Mouse (Mus musculus): Measurements from ENCODE around the gene Gm49345. TPM values are rescaled to one million over a fixed set of nuclear protein-coding genes. Genes with fewer than 3 reads are reported as not detected.
"Not testable (repeated sequence)": the region's sequence is repeated elsewhere in the genome, so short reads cannot be mapped to it uniquely, and the experiment has no call there.

The Gm49345 gene
- total RNA-seq (2021) (1 to 10 TPM in 1 of 2 experiments, under 1 TPM in 1; 0.50 to 1.4 TPM), polyA plus RNA-seq (2012; rRNA removed) (0.32 TPM in 1 of 2 replicates, not detected in the other)
- long read RNA-seq: 0 reads

DNA sequence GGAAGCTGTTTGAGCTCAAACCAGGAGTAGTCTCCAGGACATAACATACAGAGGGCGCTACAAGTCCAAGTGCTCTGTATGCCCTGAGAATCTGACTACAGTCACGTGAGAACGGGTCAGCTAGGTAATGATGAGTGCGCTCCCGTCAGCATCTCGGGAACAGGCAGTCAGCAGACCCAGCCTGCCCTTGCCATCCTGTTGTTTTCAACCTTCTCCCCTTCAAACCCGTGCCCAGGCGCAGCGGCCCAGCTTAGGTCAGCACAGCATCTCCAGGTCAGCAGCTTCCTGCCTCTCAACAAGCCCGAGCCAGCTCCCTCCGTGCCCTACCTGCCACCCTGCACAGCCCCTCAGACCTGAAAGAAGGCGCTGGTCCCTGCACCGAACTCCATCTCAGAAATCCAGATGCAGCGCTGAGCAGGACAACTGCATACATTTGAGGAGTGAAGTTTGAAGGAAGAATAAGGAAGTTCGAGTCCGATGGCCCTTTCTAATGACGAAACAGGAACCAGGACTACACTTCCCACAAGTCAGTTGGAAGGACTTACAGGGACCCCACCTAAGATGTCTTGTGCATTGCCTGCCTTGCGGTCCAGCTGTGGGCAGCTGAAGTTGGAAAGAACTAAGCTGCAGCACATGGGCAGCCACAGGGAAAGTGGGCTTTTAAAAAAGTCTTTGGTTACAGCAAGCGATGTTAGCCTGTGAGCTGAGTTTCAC, at the start of gene Gm49345, which contains the start of gene Zfp729a:
Gm49345 (minus strand) TSS at position 476 of the 714 bp plus-strand sequence.
Zfp729a (minus strand) TSS at position 498 of the 714 bp plus-strand sequence.
- H3K4me1 ChIP-seq (ENCODE audit: control insufficient read depth, insufficient read depth, low read length): peaks cover 2% of the 10 kb centered on the region
- peak; percentile 52 for TF ChIP-seq CTCF (IDR thresholded peaks at IDR 0.05)
- peak; percentile 55 for TF ChIP-seq POLR2A (IDR thresholded peaks at IDR 0.05; ENCODE audit: insufficient read depth, low read depth, low read length)
- TF ChIP-seq EP300 (IDR thresholded peaks at IDR 0.05; ENCODE audit: insufficient read depth, low read depth, low read length): no peak; the same call in none of the 2 replicates
- H3K79me2 ChIP-seq (replicated peaks; ENCODE audit: control insufficient read depth, insufficient read depth, low read length): no peaks in the 10 kb centered on the region; the same call in 1 of the 2 replicates
- H3K27ac ChIP-seq: peak within 1 kb of the TSS; percentile 75
- DNase-seq: peak; percentile 86 to 88
- H3K36me3 ChIP-seq (ENCODE audit: control insufficient read depth, insufficient read depth, low read length): no peaks in the 10 kb centered on the region
- peak within 1 kb of the TSS; percentile 76 for H3K4me3 ChIP-seq
- intact Hi-C loops (cut with DNase I): loop anchor here (2.0 to 5.0 kb wide), 5 partner anchors 29 to 510 kb away; partner anchors contain the start of genes Zfp729b and Zfp748
- H3K27me3 ChIP-seq (ENCODE audit: control insufficient read depth, insufficient read depth, low read length): no peaks in the 10 kb centered on the region
- peak within 1 kb of the TSS; percentile 75 for H3K9ac ChIP-seq (ENCODE audit: low read depth, low read length)
- under 1% methylated on average over 19 of the region's 19 CpGs for WGBS

DNA sequence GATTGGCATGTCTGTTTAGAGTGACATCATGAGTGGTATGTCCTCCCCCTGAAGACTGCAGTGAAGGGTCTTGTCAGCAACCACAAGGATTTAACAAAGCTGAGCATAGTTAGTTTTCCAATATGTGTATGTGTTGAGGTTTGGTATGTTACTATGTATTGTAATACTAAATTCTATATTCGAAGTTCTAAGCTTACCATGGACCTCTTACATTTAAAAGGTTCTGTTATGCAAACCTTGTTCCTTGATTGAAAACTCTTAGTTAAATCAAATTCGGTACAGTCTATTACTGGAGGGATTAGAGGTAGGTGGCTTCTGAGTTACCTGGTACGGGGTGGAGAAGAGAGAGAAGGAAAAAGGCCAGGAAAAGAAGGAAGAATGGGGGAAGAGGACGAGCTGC, 49.4 kb upstream of the Gm49345 start, which contains the start of gene Zfp738:
Zfp738 (minus strand) TSS at position 101 of the 400 bp plus-strand sequence.
- no peaks in the 10 kb centered on the region for H3K79me2 ChIP-seq (replicated peaks; ENCODE audit: control insufficient read depth, insufficient read depth, low read length)
- H3K36me3 ChIP-seq (ENCODE audit: control insufficient read depth, insufficient read depth, low read length): no peaks in the 10 kb centered on the region
- no peak within 1 kb of the TSS for H3K27ac ChIP-seq
- no peak within 1 kb of the TSS for H3K4me3 ChIP-seq
- H3K27me3 ChIP-seq (ENCODE audit: control insufficient read depth, insufficient read depth, low read length): no peaks in the 10 kb centered on the region
- no peaks in the 10 kb centered on the region for H3K4me1 ChIP-seq (ENCODE audit: control insufficient read depth, insufficient read depth, low read length)
- 75% methylated on average over 4 of the region's 4 CpGs for WGBS
- H3K9ac ChIP-seq (ENCODE audit: low read depth, low read length): no peak within 1 kb of the TSS
- TF ChIP-seq POLR2A (IDR thresholded peaks at IDR 0.05; ENCODE audit: insufficient read depth, low read depth, low read length) (no peak), EP300 (IDR thresholded peaks at IDR 0.05; ENCODE audit: insufficient read depth, low read depth, low read length) (no peak), CTCF (IDR thresholded peaks at IDR 0.05) (no peak)
- no peak for DNase-seq
- intact Hi-C loops (cut with DNase I): no loop called here

DNA sequence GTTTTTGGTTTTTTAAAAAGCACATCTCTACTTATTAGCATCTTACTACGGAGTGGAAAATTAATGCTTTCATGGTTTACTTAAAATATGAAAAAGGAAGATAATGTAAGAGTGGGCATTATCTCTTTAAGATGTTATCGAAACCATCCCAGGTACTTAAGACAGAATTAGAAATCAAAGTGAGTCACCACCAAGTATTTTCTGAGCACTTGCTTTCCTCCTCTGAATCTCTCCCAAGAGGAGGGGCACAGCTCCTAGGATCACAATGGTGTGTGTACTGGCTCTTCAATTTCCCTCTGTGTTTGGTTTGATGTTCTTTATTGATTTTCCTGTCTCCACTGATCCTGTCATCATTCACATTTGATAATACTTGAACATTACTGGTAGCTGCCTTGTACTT, 46.3 kb upstream of the Gm49345 start:
- not testable (repeated sequence) for DNase-seq

DNA sequence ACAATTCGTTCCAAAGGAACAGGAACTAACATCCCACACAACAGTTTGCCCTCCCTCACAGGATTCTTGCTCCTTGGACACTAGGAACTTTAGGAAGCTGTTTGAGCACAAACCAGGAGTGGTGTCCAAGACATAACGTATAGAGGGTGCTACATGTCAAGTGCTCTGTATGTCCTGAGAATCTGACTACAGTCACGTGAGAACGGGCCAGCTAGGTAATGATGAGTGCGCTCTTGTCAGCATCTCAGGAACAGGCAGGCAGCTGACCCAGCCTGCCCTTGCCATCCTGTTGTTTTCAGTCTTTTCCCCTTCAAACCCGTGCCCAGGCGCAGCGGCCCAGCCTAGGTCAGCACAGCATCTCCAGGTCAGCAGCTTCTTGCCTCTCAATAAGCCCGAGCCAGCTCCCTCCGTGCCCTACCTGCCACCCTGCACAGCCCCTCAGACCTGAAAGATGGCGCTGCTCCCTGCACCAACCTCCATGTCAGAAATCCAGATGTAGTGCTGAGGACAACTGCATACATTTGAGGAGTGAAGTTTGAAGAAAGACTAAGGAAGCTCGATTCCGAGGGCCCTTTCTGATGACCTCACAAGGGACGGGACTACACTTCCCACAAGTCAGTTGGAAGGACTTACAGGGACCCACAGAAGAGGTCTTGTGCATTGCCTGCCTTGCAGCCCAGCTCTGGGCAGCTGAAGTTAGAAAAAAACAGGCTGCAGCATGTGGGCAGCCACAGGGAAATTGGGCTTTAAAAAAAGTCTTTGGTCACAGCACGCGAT, 45.6 kb upstream of the Gm49345 start:
- H3K4me1 ChIP-seq (ENCODE audit: control insufficient read depth, insufficient read depth, low read length); H3K27me3 ChIP-seq (ENCODE audit: control insufficient read depth, insufficient read depth, low read length); H3K79me2 ChIP-seq (replicated peaks; ENCODE audit: control insufficient read depth, insufficient read depth, low read length); H3K36me3 ChIP-seq (ENCODE audit: control insufficient read depth, insufficient read depth, low read length): not testable (repeated sequence)
- intact Hi-C loops (cut with DNase I): loop anchor here (1.0 to 2.0 kb wide), 4 partner anchors 41 to 162 kb away; partner anchors contain the start of genes Zfp273 and Zfp729b
- TF ChIP-seq POLR2A (IDR thresholded peaks at IDR 0.05; ENCODE audit: insufficient read depth, low read depth, low read length): peak; percentile 68; the same call in 1 of the 2 replicates
- 0 out of 2 replicates have a peak, but pooled peaks have one; percentile 56 for TF ChIP-seq EP300 (IDR thresholded peaks at IDR 0.05; ENCODE audit: insufficient read depth, low read depth, low read length)
- Histone ChIP-seq H3K27ac (peak overlapping the region; percentile 80), H3K4me3 (peak overlapping the region; percentile 73), H3K9ac (ENCODE audit: low read depth, low read length) (peak overlapping the region; percentile 62)
- peak; percentile 89 for DNase-seq
- WGBS: 11% methylated on average over 16 of the region's 16 CpGs

More for the DNA sequence above, 46.3 kb upstream of the Gm49345 start:
- 47% methylated on average over 2 of the region's 2 CpGs for WGBS
- not testable (repeated sequence) for H3K4me1 ChIP-seq (ENCODE audit: control insufficient read depth, insufficient read depth, low read length); H3K9ac ChIP-seq (ENCODE audit: low read depth, low read length); H3K36me3 ChIP-seq (ENCODE audit: control insufficient read depth, insufficient read depth, low read length); H3K27me3 ChIP-seq (ENCODE audit: control insufficient read depth, insufficient read depth, low read length); H3K79me2 ChIP-seq (replicated peaks; ENCODE audit: control insufficient read depth, insufficient read depth, low read length)
- H3K4me3 ChIP-seq: peak overlapping the region; percentile 73
- peak overlapping the region; percentile 80 for H3K27ac ChIP-seq
- intact Hi-C loops (cut with DNase I): loop anchor here (1.0 to 2.0 kb wide), 4 partner anchors 40 to 161 kb away; partner anchors contain the start of genes Zfp273 and Zfp729b

DNA sequence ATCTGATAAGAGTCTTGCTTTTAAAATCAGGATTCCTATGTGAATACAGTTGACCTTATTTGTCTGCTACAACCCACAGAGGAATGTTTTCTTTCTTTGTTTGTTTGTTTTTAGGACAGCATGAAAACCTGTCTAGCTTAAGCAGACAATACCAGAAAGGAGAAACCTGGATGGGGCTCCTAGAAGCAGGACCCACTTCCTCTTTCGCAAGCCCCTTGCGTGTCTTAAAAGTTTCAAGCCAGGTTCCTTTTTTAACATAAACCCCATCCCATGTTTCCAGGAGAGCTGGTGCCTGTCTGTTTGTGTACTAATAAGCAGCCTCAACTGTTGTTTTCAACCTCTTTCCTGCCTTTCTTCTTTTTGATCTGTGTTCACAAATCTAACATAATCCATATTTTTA, 37.3 kb upstream of the Gm49345 start:
- TF ChIP-seq CTCF (IDR thresholded peaks at IDR 0.05): no peak
- TF ChIP-seq POLR2A (IDR thresholded peaks at IDR 0.05; ENCODE audit: insufficient read depth, low read depth, low read length): no peak
- TF ChIP-seq EP300 (IDR thresholded peaks at IDR 0.05; ENCODE audit: insufficient read depth, low read depth, low read length): no peak
- intact Hi-C loops (cut with DNase I): no loop called here
- Histone ChIP-seq H3K4me3 (no peak overlapping the region), H3K9ac (ENCODE audit: low read depth, low read length) (no peak overlapping the region), H3K79me2 (replicated peaks; ENCODE audit: control insufficient read depth, insufficient read depth, low read length) (no peaks in the 10 kb centered on the region), H3K27me3 (ENCODE audit: control insufficient read depth, insufficient read depth, low read length) (no peaks in the 10 kb centered on the region), H3K27ac (no peak overlapping the region), H3K36me3 (ENCODE audit: control insufficient read depth, insufficient read depth, low read length) (no peaks in the 10 kb centered on the region), H3K4me1 (ENCODE audit: control insufficient read depth, insufficient read depth, low read length) (no peaks in the 10 kb centered on the region)
- 83% methylated on average over 2 of the region's 2 CpGs for WGBS
- no peak for DNase-seq
